Comparison of ENCODE assay signal across 7 mouse cellular contexts in genomic region chr3:137991183-137991582, GRCm38 (mm10). TPM values are rescaled to one million over a fixed set of nuclear protein-coding genes. Genes with fewer than 3 reads are reported as not detected.
DNase-seq lines count a peak whose midpoint lies in the region; ATAC-seq and TF ChIP-seq lines count a peak whose summit lies in the region.

No protein-coding gene starts in this region.

- peak; percentile 96 for TF ChIP-seq CTCF in small intestine, adult 2 months (IDR thresholded peaks at IDR 0.05; ENCODE audit: extremely low read depth, insufficient read length, insufficient replicate concordance, low read depth, low read length)

- peak; percentile 78 to 84 for DNase-seq in adrenal gland, adult 18-20 months (ENCODE audit: low spot score in 2 of 2)
- DNase-seq in embryo, embryonic 11.5 days (ENCODE audit: low read depth, low spot score), result peak; percentile 77
- peak; percentile 66 to 72 for DNase-seq in gastrocnemius, postnatal 4 days (ENCODE audit: low spot score in 2 of 2)
- peak; percentile 76 to 87 for DNase-seq in left cerebral cortex, postnatal 25 days (ENCODE audit: low spot score in 2 of 2)
- DNase-seq in midbrain, embryonic 11.5 days (ENCODE audit: low spot score, missing footprints), result peak; percentile 96

- no peak for TF ChIP-seq POLR2A in small intestine, adult 2 months (IDR thresholded peaks at IDR 0.05; ENCODE audit: low read depth, low read length)

- no peaks in the 10 kb centered on the region for H3K9me3 ChIP-seq in intestine, embryonic 16.5 days (ENCODE audit: control insufficient read depth, low read length)
- H3K9me3 ChIP-seq in midbrain, embryonic 11.5 days (ENCODE audit: control insufficient read depth, low read length), result no peaks in the 10 kb centered on the region

- no peaks in the 10 kb centered on the region for H3K4me1 ChIP-seq in intestine, embryonic 16.5 days (ENCODE audit: control insufficient read depth, insufficient read depth, low read length)
- H3K4me1 ChIP-seq in midbrain, embryonic 11.5 days (ENCODE audit: control insufficient read depth, insufficient read depth, low read length), result no peaks in the 10 kb centered on the region
- no peaks in the 10 kb centered on the region for H3K4me1 ChIP-seq in small intestine, adult 2 months (ENCODE audit: control insufficient read depth, insufficient read depth, insufficient read length, low read length)

- WGBS in intestine, embryonic 16.5 days, result 15% methylated on average over 11 of the region's 11 CpGs
- 17% methylated on average over 11 of the region's 11 CpGs for WGBS in midbrain, embryonic 11.5 days
- 6% methylated on average over 11 of the region's 11 CpGs for WGBS in small intestine, adult 2 months

- no peak overlapping the region for H3K9ac ChIP-seq in intestine, embryonic 16.5 days (ENCODE audit: low read depth, low read length)
- H3K9ac ChIP-seq in midbrain, embryonic 11.5 days (ENCODE audit: low read length), result no peak overlapping the region

- no peaks in the 10 kb centered on the region for H3K36me3 ChIP-seq in intestine, embryonic 16.5 days (ENCODE audit: control insufficient read depth, insufficient read depth, low read length)
- no peaks in the 10 kb centered on the region for H3K36me3 ChIP-seq in midbrain, embryonic 11.5 days (ENCODE audit: control insufficient read depth, insufficient read depth, low read length)
- H3K36me3 ChIP-seq in small intestine, adult 2 months (ENCODE audit: control insufficient read depth, insufficient read depth, low read length), result no peaks in the 10 kb centered on the region

- intact Hi-C loops in left cerebral cortex, postnatal 25 days (cut with DNase I), result loop anchor here (1.0 to 10.0 kb wide), 3 partner anchors 124 to 216 kb away; partner anchors contain the start of gene Dnajb14

- no peak overlapping the region for H3K27ac ChIP-seq in intestine, embryonic 16.5 days (ENCODE audit: low read length)
- H3K27ac ChIP-seq in midbrain, embryonic 11.5 days (ENCODE audit: low read depth, low read length), result no peak overlapping the region
- no peak overlapping the region for H3K27ac ChIP-seq in small intestine, adult 2 months (ENCODE audit: insufficient read depth, low read depth, low read length)

- H3K4me3 ChIP-seq in intestine, embryonic 16.5 days (ENCODE audit: low read length), result no peak overlapping the region
- H3K4me3 ChIP-seq in midbrain, embryonic 11.5 days (ENCODE audit: low read depth, low read length), result no peak overlapping the region
- H3K4me3 ChIP-seq in small intestine, adult 2 months (ENCODE audit: low read depth, low read length), result no peak overlapping the region

- H3K27me3 ChIP-seq in intestine, embryonic 16.5 days (replicated peaks; ENCODE audit: control insufficient read depth, insufficient read depth, low read length), result no peaks in the 10 kb centered on the region
- H3K27me3 ChIP-seq in midbrain, embryonic 11.5 days (ENCODE audit: control insufficient read depth, insufficient read depth, low read length), result no peaks in the 10 kb centered on the region
- H3K27me3 ChIP-seq in small intestine, adult 2 months (ENCODE audit: control insufficient read depth, insufficient read depth, low read length), result no peaks in the 10 kb centered on the region

- H3K4me2 ChIP-seq in intestine, embryonic 16.5 days (ENCODE audit: low read depth, low read length), result no peak overlapping the region
- H3K4me2 ChIP-seq in midbrain, embryonic 11.5 days, result no peak overlapping the region

- peak; percentile 90 for ATAC-seq in intestine, embryonic 16.5 days
- peak; percentile 86 for ATAC-seq in midbrain, embryonic 11.5 days (ENCODE audit: low FRiP score)

RNA-seq across cellular contexts. Expression of gene Dapp1, which starts 9.8 kb away (rescaled TPM):
- total RNA-seq in adrenal gland, adult 18-20 months (2021), result 1 to 10 TPM; 2.9 to 4.5 TPM
- 1 to 10 TPM; 2.6 to 3.4 TPM for total RNA-seq in gastrocnemius, postnatal 4 days (2021)
- 35.8 and 41.6 TPM in 2 replicates for polyA plus RNA-seq in intestine, embryonic 16.5 days (2015; fragmentation: Nextera tagmentation; extraction: Ambion mirVana)
- total RNA-seq in left cerebral cortex, postnatal 25 days (2021), result 1 to 10 TPM; 2.5 to 2.9 TPM
- polyA plus RNA-seq in midbrain, embryonic 11.5 days (2014; fragmentation: Nextera tagmentation; extraction: Ambion mirVana), result 3.2 and 3.4 TPM in 2 replicates
- polyA plus RNA-seq in small intestine, adult 2 months (2012; rRNA removed), result 2.9 and 8.8 TPM in 2 replicates
